In genomic region chr15:100642451-100642850, GRCm38 (mm10) we compare ENCODE assay signal across 17 mouse cellular contexts.
"Had no signal": no experiment of that assay in that cellular context is flagged by ENCODE, and none has a peak within 500 bp of the region (broad histone marks: within the 10 kb centered on the region; RNA-seq: fewer than 3 reads in every experiment).

No protein-coding gene starts in this region.

- H3K9ac ChIP-seq: neural tube, embryonic 12.5 days; neural tube, embryonic 13.5 days; neural tube, embryonic 15.5 days; stomach, embryonic 15.5 days had no signal

- H3K4me3 ChIP-seq: neural tube, embryonic 12.5 days; neural tube, embryonic 13.5 days; neural tube, embryonic 15.5 days; stomach, embryonic 15.5 days had no signal

- H3K27ac ChIP-seq: neural tube, embryonic 12.5 days; neural tube, embryonic 13.5 days; neural tube, embryonic 15.5 days; stomach, embryonic 15.5 days; stomach, postnatal 0 days had no signal

- H3K9me3 ChIP-seq: neural tube, embryonic 12.5 days; neural tube, embryonic 13.5 days; neural tube, embryonic 15.5 days; stomach, embryonic 15.5 days had no signal

- H3K4me1 ChIP-seq: neural tube, embryonic 12.5 days had no signal

- DNase-seq: retina, postnatal 1 day; right cerebral cortex, adult 18-20 months; right cerebral cortex, postnatal 14 days; right cerebral cortex, postnatal 25 days; right cerebral cortex, postnatal 4 days; spleen, adult 18-20 months; thymus, adult 18-20 months; thymus, adult 2 months; thymus, postnatal 14 days; thymus, postnatal 25 days; thymus, postnatal 36 days; thymus, postnatal 4 days had no signal

- H3K4me2 ChIP-seq: neural tube, embryonic 12.5 days; neural tube, embryonic 13.5 days; neural tube, embryonic 15.5 days; stomach, embryonic 15.5 days had no signal

- H3K36me3 ChIP-seq: neural tube, embryonic 12.5 days; neural tube, embryonic 13.5 days; neural tube, embryonic 15.5 days; stomach, embryonic 15.5 days had no signal
